Mouse (Mus musculus) heart, embryonic 16.5 days (tissue): ENCODE results near the gene Usp40. TPM values are rescaled to one million over a fixed set of nuclear protein-coding genes. Genes with fewer than 3 reads are reported as not detected.

Experiments used
- ATAC-seq: fragments of 200-750 bp; cut with Nextera tagmentation; replicated peaks from 2 replicates; pipeline ENCODE4 v1.8.0; 2017; ENCODE audit warnings: moderate number of reproducible peaks; ENCODE audit not compliant: insufficient read depth, low FRiP score; ENCODE audit errors: extremely low read depth
- H3K27ac ChIP-seq: fragments of 300-500 bp; sonication (generic); 2 replicates; pipeline ENCODE4 v1.5.1; 2014; ENCODE audit warnings: mild to moderate bottlenecking, low read length, control low read depth, moderate library complexity
- H3K27me3 ChIP-seq: fragments of 300-500 bp; sonication (generic); 2 replicates; pipeline ENCODE4 v1.6.1; 2014; ENCODE audit warnings: low read length, mixed read lengths; ENCODE audit not compliant: control insufficient read depth, insufficient read depth
- H3K36me3 ChIP-seq: fragments of 300-500 bp; sonication (generic); 2 replicates; pipeline ENCODE4 v1.6.1; 2014; ENCODE audit not compliant: control insufficient read depth, insufficient read depth
- H3K4me1 ChIP-seq: fragments of 300-500 bp; sonication (generic); 2 replicates; pipeline ENCODE4 v1.6.1; 2014; ENCODE audit warnings: low read length, mixed read lengths; ENCODE audit not compliant: control insufficient read depth, insufficient read depth
- H3K4me2 ChIP-seq: fragments of 300-500 bp; sonication (generic); 2 replicates; pipeline ENCODE4 v1.6.1; 2014; ENCODE audit warnings: low read depth, mild to moderate bottlenecking, control low read depth, low read length
- H3K4me3 ChIP-seq: fragments of 300-500 bp; sonication (generic); 2 replicates; pipeline ENCODE4 v1.5.1; 2014; ENCODE audit warnings: mild to moderate bottlenecking, control low read depth, low read length
- H3K9ac ChIP-seq: fragments of 300-500 bp; sonication (generic); 2 replicates; pipeline ENCODE4 v1.6.1; 2014; ENCODE audit warnings: low read length, control low read depth
- H3K9me3 ChIP-seq: fragments of 300-500 bp; sonication (generic); replicated peaks from 2 replicates; pipeline ENCODE4 v1.6.1; 2016; ENCODE audit warnings: low read length; ENCODE audit not compliant: control insufficient read depth
- WGBS: fragments of 180-500 bp; shearing (Covaris S2); extraction: QIAGEN DNeasy Blood & Tissue Kit; methylation state at CpG from one replicate; pipeline ENCODE4 v1.1.7; 2014; 5-methylcytosine and 5-hydroxymethylcytosine counted together
- microRNA-seq: library from miRNA; unstranded; fragments of <30 nt; microRNA quantifications from one replicate; pipeline ENCODE4, GENCODE M21; 2017
- polyA plus RNA-seq: library from polyadenylated mRNA; unstranded; fragments of >200 nt; fragmentation: Nextera tagmentation; extraction: Ambion mirVana; gene quantifications from 2 replicates; pipeline ENCODE4 v1.2.1, GENCODE M21; 2015

Usp40 gene
- polyA plus RNA-seq, 1 experiment from 2014 or later: 26.9 TPM

- no peaks in the 10 kb centered on the region for H3K9me3 ChIP-seq
- 85% methylated on average over 2 of the region's 2 CpGs for WGBS
- no peak for ATAC-seq
- no peak overlapping the region for H3K4me2 ChIP-seq
- H3K27ac ChIP-seq: no peak overlapping the region
- no peaks in the 10 kb centered on the region for H3K27me3 ChIP-seq
- no peak overlapping the region for H3K4me3 ChIP-seq
- no peaks in the 10 kb centered on the region for H3K36me3 ChIP-seq
- H3K4me1 ChIP-seq: peaks cover 20% of the 10 kb centered on the region
- H3K9ac ChIP-seq: no peak overlapping the region
Observed at GRCm38 (mm10) chr1:87896921-87897320, 111.4 kb downstream of the Usp40 start.

Small RNA genes within 50 kb of the gene (microRNA-seq; reads per million reads assigned to microRNA genes)
- gene Gm25198: not detected

Other genes starting within 250 kb of the Usp40 start
- 0.75 and 1.0 TPM in 2 replicates for gene Sag, start 204.9 kb downstream of the Usp40 start, polyA plus RNA-seq
- 22.6 and 25.0 TPM in 2 replicates for gene Dgkd, start 155.3 kb downstream of the Usp40 start, polyA plus RNA-seq
- gene Ugt1a10, start 46.8 kb upstream of the Usp40 start, polyA plus RNA-seq: not detected in 2 replicates
- gene Ugt1a9, start 62.2 kb upstream of the Usp40 start, polyA plus RNA-seq: not detected in 2 replicates
- gene Ugt1a8, start 79.3 kb upstream of the Usp40 start, polyA plus RNA-seq: not detected in 2 replicates
- gene Ugt1a7c, start 86.5 kb upstream of the Usp40 start, polyA plus RNA-seq: 1.1 and 2.3 TPM in 2 replicates
- gene Ugt1a6b, start 94.7 kb upstream of the Usp40 start, polyA plus RNA-seq: 0.11 and 0.29 TPM in 2 replicates
- 0.71 and 0.83 TPM in 2 replicates for gene Ugt1a6a, start 126.3 kb upstream of the Usp40 start, polyA plus RNA-seq
- gene Ugt1a5, start 157.5 kb upstream of the Usp40 start, polyA plus RNA-seq: not detected in 2 replicates
- not detected in 2 replicates for gene Ugt1a2, start 192.1 kb upstream of the Usp40 start, polyA plus RNA-seq
- 2.8 and 3.1 TPM in 2 replicates for gene Dnajb3, start 197.2 kb upstream of the Usp40 start, polyA plus RNA-seq
- gene Ugt1a1, start 203.4 kb upstream of the Usp40 start, polyA plus RNA-seq: 0.14 TPM in 1 of 2 replicates, not detected in the other
- 0.60 and 0.85 TPM in 2 replicates for gene Mroh2a, start 218.4 kb upstream of the Usp40 start, polyA plus RNA-seq